Mouse (Mus musculus): ENCODE measurements around the gene Hspa4l.

The Hspa4l gene

DNA sequence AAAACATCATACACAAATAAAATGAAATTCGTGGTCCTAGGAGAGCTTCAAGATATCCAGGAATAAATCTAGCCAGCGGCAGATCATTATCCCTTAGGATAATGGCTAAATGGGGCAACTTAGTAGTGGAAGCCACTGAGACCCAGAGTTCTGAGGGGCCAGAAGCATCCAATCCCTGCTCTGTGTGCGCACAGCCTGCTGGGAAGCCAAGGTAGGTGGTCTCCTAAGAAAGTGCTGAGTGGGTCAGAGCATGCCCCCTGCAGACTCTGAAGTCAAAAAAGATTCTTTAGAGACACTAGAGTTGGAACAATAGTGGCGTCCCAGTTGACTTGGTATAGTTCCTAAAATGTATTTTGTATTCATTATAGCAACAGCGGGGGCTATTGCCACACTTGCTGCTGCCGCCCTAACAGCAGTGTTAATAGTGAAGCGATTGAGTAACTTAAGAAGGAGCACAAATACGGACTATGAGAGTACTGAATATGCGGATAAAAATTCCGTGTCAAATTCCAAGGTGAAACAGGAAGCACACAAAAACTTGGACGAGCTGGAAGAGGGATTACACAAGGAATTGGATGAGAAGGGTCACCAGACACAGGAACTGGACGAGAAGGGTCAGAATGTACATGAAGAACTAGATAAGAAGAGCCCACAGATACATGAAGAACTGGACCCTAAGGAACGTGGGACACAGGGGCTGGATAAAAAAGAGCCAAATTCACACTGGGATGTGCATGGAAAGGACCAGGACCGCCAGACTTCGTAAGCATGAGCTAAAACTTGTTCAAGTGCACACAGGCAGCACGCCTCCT, at the start of gene Hspa4l:
TSS of gene Hspa4l (plus strand) at position 472 of the 812 bp plus-strand sequence.
- no peak for ATAC-seq (ENCODE audit: insufficient number of reproducible peaks, low FRiP score, low TSS enrichment)

DNA sequence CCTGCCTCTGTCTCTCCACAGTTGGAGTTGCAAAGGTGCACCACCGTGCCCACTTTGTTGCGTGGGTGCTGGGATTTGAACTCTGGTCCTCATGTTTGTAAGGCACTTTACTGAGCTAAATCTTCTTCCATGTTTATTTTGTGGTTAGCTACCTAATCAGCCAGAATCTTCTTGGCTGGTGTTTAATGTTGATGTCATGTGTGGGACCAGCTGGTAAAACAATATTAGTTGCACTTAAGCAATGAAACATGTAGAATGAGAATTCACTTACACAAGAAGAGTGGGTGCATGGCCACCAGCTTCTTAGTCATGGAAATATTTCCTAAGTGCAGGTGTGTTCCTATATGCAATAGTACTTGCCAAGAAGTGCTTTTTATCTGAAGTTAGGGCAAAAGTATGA, 49.1 kb upstream of the Hspa4l start:
- no peak for ATAC-seq (ENCODE audit: insufficient number of reproducible peaks, low FRiP score, low TSS enrichment)

GRCm38 (mm10) chr3:40698834-40699233, 45.5 kb upstream of the Hspa4l start:
- ATAC-seq (ENCODE audit: insufficient number of reproducible peaks, low FRiP score, low TSS enrichment) = no peak

DNA sequence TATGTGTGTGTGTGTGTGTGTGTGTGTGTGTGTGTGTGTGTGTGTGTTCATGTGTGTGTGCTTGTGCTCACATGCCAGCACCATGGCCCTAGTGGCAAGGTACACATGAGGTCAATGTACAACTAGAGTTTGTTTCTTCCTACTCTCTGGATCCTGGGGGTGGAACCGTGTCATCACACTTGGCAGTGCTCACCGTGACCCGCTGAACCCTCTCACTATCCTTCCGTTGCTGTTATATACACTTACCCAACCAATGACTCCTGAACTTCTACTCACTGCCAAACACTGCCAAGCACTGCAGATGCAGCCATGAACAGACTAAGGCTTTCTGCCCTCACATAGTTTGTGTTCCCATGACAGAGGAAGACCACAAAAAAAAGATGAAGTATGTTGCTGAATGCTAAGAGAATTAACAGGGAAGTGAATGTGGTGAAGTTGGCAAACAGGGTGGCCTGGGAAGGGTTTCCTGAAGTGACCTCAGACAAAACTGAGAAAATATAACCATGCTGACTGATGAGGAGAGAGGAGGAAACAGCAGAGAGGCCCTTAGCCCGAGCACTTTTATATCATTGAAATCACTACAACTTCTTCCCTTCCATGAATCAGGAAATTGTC, 39.4 kb upstream of the Hspa4l start:
- ATAC-seq (ENCODE audit: insufficient number of reproducible peaks, low FRiP score, low TSS enrichment) = no peak

- ATAC-seq (ENCODE audit: insufficient number of reproducible peaks, low FRiP score, low TSS enrichment) = no peak
Measured at GRCm38 (mm10) chr3:40708655-40709054, 35.6 kb upstream of the Hspa4l start, which contains the start of gene Slc25a31. Slc25a31 (plus strand) TSS chr3:40708855.

- no peak for ATAC-seq (ENCODE audit: insufficient number of reproducible peaks, low FRiP score, low TSS enrichment)
Measured at GRCm38 (mm10) chr3:40716056-40716455, 28.2 kb upstream of the Hspa4l start.

DNA sequence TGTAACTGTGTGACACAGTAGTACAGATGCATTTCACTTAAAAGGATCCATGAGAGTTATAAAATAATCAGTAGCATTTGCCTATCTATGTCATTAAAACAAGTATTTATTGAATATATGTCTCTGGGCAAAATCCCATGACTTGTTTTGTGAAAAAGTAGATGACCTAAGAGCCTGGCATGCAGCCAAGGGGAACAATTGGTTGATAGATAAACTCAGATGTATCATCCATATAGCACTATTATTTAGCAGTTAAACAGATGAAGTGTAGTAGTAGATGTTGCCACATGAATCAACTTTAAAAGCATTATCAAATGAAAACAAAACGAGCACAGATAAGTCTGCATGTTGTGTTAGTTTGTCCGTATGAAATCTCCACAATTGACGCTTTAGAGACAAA, 25.3 kb upstream of the Hspa4l start:
- no peak for ATAC-seq (ENCODE audit: insufficient number of reproducible peaks, low FRiP score, low TSS enrichment)

DNA sequence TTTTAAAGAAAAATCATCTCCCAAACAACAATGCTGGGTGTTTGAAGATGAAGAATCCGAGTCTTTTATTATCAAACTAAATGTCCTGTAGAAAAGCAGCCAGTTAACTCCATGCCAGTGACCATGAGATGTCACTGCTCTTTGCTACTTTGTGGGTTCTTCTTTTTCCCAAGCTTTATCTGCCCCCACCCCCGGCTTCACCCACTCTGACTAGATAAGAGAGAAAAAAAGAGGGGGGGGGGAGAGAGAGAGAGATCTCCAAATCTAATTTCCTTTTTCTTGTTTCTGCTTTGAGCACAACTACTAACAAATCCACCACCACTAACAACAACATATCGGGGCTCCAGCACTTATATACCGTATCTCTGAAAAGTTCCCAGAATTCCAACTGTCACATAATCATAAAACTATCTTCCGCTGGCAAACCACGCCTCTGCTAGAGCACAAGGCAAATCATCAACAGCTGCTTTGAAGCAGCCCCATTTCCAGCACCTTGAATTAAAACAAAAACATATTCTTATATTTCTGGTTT, 5.8 kb upstream of the Hspa4l start:
- ATAC-seq (ENCODE audit: insufficient number of reproducible peaks, low FRiP score, low TSS enrichment) = no peak

GRCm38 (mm10) chr3:40744836-40745660, 753 bp downstream of the Hspa4l start:
- ATAC-seq (ENCODE audit: insufficient number of reproducible peaks, low FRiP score, low TSS enrichment) = peak; percentile 88

- ATAC-seq (ENCODE audit: insufficient number of reproducible peaks, low FRiP score, low TSS enrichment) = peak; percentile 50
Measured at GRCm38 (mm10) chr3:40745661-40746547, 1.6 kb downstream of the Hspa4l start.

- no peak for ATAC-seq (ENCODE audit: insufficient number of reproducible peaks, low FRiP score, low TSS enrichment)
Measured at GRCm38 (mm10) chr3:40760746-40761145, 16.5 kb downstream of the Hspa4l start.

GRCm38 (mm10) chr3:40761312-40761711, 17.0 kb downstream of the Hspa4l start:
- no peak for ATAC-seq (ENCODE audit: insufficient number of reproducible peaks, low FRiP score, low TSS enrichment)

DNA sequence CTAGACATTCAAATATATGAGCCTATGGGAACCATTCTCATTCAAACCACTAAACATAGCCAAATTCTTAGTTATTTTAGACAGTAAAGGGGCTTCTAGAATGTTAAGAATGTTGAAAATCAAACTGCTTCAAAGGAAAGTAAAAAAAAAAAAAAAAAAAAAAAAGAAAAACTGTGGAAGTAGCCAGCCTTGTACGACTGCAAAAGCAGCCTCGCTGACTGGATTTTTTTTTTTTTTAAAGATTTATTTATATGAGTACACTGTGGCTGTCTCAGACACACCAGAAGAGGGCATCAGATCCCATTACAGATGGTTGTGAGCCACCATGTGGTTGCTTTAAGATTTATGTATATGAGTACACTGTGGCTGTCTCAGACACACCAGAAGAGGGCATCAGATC, 49.5 kb downstream of the Hspa4l start:
- ATAC-seq (ENCODE audit: insufficient number of reproducible peaks, low FRiP score, low TSS enrichment) = no peak

GRCm38 (mm10) chr3:40798054-40798453, 53.8 kb downstream of the Hspa4l start:
- ATAC-seq (ENCODE audit: insufficient number of reproducible peaks, low FRiP score, low TSS enrichment) = no peak

- ATAC-seq (ENCODE audit: insufficient number of reproducible peaks, low FRiP score, low TSS enrichment) = no peak
Measured at GRCm38 (mm10) chr3:40798500-40798899, 54.2 kb downstream of the Hspa4l start.

DNA sequence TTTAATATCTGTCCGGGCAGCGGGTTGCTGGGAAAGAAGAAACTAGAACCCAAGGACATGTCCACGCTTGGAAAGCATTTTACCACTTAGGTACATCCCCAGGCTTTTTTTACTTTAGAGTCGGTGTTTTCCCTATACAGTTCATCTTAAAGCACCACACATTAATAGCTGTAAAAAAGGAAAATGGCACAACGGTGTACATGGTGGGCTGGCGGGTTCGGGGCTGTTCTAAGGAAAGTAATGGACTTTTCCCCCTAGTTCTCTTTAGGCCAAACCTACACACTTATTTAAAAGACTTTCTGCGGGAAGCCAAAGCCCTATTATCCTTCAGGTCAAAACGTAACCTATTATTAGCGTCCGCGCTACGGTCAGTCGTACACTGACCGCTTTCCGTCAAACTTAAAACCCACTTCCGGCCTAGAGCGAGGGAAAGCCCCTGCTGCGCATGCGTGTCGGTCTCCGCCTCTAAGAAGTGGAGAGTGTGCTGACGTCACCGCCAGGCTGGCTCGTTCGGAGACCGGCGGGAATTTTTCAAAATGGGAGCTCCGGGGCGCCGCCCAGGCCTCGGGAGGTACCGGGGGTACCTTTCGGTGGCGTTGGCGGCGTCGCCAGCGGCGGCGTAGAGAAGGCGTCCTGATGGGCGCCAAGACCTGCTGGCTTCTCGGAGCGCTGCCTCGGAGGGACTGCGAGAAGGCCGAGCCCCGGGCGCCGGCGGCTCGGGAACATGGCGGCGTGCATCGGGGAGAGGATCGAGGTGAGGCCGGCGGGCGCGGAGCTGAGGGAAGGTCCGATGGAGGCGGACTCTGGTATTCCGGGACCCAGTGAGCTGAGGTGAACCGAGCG, 55.5 kb downstream of the Hspa4l start, which contains the start of gene Plk4:
TSS of gene Plk4 (plus strand) at position 490 of the 843 bp plus-strand sequence.
- ATAC-seq (ENCODE audit: insufficient number of reproducible peaks, low FRiP score, low TSS enrichment) = peak; percentile 91

DNA sequence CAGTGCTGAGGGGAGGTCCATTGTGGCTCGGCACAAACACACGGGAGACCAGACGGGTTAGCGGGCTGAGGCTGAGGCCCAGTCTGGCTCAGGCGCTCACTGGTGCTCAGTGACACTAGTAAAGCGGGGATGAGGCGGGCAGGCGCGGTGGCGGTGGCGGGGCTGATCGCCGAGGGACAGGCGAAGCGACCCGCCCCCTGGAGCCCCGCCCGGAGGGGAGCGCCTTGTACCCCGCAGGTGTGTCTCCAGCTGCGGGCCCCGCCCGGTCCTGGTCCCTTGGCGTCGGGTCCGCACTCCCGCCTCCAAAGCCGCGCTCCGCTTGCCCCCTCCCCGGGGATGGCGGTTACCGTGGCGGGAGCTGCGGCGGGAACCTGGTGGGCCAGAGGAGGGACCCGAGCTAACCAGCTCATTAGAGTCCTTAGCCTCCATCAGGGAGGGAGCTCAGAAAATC, 56.1 kb downstream of the Hspa4l start:
- no peak; the same call in 1 of the 2 replicates for ATAC-seq (ENCODE audit: insufficient number of reproducible peaks, low FRiP score, low TSS enrichment)

GRCm38 (mm10) chr3:40806871-40807270, 62.6 kb downstream of the Hspa4l start:
- no peak for ATAC-seq (ENCODE audit: insufficient number of reproducible peaks, low FRiP score, low TSS enrichment)

- no peak for ATAC-seq (ENCODE audit: insufficient number of reproducible peaks, low FRiP score, low TSS enrichment)
Measured at GRCm38 (mm10) chr3:40808686-40809085, 64.4 kb downstream of the Hspa4l start.

Measured in cerebellum, adult (tissue).